In genomic region chr2:137064513-137064912, GRCm38 (mm10) we compare ENCODE assay signal across 16 mouse cellular contexts.
"Had no signal": no experiment of that assay in that cellular context is flagged by ENCODE, and none has a peak within 500 bp of the region (broad histone marks: within the 10 kb centered on the region; RNA-seq: fewer than 3 reads in every experiment).

No protein-coding gene starts in this region.

- DNase-seq: kidney, adult 2 months; kidney, postnatal 25 days; layer of hippocampus, adult 9-11 months; layer of hippocampus, postnatal 36 days; lung, adult 2 months; lung, postnatal 36 days; right cerebral cortex, adult 18-20 months; right cerebral cortex, postnatal 25 days; thymus, postnatal 4 days had no signal

- H3K27ac ChIP-seq: limb, embryonic 13.5 days; liver, embryonic 15.5 days had no signal

- H3K27me3 ChIP-seq: limb, embryonic 13.5 days; liver, embryonic 15.5 days had no signal

- H3K4me2 ChIP-seq: limb, embryonic 13.5 days; liver, embryonic 11.5 days; liver, embryonic 15.5 days; midbrain, embryonic 11.5 days had no signal

- H3K4me1 ChIP-seq: limb, embryonic 13.5 days; liver, embryonic 15.5 days had no signal

- ATAC-seq: intestine, embryonic 16.5 days; lung, postnatal 0 days had no signal

- H3K9me3 ChIP-seq: limb, embryonic 13.5 days; liver, embryonic 15.5 days had no signal

- H3K4me3 ChIP-seq: limb, embryonic 13.5 days; liver, embryonic 15.5 days; myocyte had no signal

- H3K9ac ChIP-seq: limb, embryonic 13.5 days; liver, embryonic 15.5 days had no signal
